Mouse (Mus musculus) cerebral cortex, adult 2 months (tissue): ENCODE measurements around the gene Prr36.

ENCODE experiments used
- WGBS: fragments of 180-500 bp; shearing (Covaris S2); methylation state at CpG from one replicate; pipeline ENCODE4 v1.1.7; 2018; 5-methylcytosine and 5-hydroxymethylcytosine counted together

Gene Prr36

DNA sequence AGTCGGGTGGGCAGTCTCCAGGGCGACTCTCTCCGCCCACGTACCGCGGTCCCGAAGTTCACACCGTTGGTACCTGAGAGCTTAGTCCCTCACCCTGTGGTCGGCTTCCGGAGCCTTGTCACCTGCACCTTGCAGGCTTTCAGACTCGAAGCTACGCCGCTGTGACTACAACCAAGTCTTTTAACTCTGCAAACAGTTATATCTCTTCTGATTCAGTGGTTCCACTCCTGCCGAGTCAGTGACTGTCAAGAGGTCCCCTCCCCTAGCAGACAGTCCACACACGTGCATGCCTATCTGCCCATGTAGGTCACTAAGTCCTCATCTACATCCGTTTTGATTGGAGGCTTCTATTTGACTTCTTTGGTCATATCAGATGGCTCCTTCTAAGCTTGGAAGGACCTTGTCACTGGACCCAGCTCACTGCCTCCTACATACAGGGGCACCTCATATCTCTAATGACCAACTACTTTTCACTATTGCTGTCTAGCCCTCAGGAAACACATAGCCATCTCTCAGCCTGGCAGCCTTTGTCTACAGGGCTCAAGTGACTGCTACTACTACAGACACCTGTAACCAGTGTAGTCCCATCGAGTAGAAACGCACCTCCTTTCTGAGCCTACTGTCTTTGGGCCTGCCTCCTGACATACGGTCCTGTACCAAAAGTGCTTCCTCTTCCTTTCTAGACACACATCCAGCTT is 22.1 kb upstream of the Prr36 start:
- 10% methylated on average over 19 of the region's 19 CpGs for WGBS

DNA sequence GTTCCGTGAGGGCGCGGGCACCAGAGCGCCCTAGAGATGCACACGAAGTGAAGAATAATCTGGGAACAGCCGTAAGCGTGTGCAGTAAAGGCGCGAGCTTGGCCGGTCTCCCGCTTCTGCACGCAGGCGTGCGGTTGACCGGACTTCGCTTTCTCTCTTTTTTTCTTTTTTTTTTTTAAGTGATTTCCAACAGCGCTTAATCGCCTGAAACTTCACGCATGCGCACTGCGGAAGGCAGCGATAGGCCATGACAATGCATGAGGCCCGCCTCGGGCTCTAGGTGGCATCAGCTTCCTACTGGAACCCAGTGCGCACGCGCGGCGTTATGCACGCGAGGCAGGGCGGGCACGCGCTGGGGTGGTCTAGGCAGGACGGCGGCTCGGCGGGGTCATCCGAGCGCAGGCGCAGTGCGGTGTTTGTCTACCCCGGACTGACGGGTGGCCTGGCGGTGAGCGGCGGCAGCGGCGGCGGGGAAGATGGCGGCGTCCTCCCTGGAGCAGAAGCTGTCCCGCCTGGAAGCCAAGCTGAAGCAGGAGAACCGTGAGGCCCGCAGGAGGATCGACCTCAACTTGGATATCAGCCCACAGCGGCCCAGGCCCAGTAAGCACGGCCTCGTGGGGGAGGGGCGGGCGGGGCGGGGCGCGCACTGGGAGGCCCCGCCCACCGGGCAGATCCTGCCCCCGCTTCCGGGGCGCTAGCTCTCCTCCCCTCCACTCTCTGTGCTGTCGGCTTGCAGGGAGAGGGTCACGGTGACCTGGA is 21.4 kb upstream of the Prr36 start, which contains the start of the genes Map2k7 and Gm49320:
Gene Map2k7, plus strand, starts transcription at position 307 of the 759 bp plus-strand sequence.
Gene Gm49320, plus strand, starts transcription at position 432 of the 759 bp plus-strand sequence.
- WGBS, result under 1% methylated on average over 62 of the region's 71 CpGs

DNA sequence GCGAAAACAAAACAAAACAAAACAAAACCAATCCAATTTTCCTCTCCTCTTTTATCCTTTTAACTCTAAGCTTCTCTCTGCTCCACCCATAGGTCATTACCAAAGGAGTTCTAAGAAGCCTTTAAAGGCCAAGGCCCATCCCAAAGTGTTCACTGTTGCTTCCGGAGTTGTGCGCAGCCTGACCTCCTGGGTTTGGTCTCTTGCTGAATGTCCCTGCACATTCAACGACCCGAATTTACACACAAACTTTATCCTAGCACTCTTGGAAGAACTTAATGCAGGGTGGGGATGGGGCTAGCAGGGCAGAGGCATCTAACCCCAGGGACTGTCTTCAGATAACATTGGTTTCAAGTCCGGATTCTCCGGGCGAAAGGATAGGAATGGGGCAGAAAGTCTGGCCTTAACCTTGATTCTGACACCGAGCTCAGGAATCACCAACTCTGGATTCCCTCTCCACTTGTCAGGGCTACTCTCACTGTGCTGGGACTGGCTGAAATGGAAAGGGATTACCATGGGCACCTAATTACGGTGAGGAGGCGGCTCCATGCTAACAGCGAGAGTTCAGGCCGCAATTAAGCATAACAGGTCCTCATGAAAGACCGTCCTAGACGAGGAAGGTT is 20.7 kb upstream of the Prr36 start:
- WGBS, result 15% methylated on average over 15 of the region's 15 CpGs

DNA sequence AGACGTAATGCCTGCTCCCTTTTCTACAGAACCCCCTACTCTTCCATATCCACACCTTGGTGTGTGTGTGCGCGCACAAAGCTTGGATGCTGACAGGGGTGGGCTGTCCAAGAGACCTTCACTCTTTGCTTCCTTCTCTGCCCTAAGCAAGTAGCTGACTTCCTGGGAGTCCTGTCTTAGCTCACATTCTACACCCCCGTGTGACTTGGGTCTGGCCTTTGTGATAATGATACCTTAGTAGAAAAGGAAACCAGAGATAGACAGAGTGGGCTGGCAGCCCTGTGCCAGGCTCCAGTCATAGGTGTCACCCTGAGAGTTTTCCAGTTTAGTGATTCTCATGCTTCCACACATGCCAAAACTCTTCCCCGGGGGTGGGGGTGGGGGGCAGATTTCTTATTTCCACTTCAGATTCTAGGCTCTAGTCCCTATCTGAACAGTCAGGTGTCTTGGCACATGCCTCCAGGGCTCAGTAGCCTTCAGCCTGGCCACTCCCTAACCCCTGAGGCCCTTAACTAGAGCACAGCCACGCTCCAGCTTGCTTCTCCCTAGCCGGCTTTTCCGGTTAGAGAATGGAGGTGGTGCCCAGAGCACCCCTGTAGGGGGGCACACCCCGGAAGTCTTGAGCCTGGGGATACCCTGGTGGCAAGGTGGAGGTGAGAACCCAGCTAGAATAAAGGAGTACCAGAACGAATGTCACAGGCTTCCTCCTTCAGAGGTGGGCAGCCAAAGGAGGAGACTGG is 13.5 kb upstream of the Prr36 start:
- 71% methylated on average over 10 of the region's 10 CpGs for WGBS

DNA sequence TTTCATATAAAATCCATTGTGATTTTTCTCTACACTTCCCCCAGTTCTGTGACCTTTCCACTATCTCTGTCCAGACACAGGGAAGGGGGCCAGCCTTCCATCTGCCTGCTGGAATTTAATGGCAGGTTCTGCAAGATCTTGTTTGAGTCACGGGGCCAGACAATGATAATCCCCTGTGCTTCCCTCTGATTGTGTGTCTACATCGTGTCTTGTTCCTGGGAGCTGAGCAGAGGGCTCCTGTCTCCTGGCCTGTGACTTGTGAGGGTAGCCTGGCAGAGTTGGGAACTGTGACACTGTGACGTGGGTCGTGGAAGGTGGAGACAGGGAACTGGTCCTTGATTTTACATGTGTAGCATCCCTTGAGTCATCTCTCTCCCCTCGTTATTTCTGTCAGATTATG is 12.5 kb upstream of the Prr36 start:
- 80% methylated on average over 5 of the region's 5 CpGs for WGBS

DNA sequence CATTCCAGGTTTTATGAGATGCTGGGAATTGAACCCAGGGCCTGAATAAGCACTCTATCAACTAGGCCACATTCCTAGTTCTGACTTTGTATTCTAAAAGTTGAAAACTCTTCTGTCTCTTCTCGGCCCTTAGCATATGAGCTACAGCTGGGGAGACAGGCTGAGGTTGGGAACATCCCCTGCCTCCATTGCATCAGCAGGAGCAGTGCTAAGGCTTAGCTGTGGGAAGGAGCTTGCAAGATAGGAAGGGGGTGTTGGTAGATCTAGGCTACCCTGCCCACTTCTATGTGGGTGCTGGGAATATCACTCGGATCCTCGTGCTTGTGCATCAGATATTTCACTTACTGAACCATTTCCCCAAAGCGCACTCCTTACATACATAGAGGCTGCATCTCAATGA is 10.7 kb upstream of the Prr36 start:
- WGBS, result 79% methylated on average over 4 of the region's 4 CpGs

DNA sequence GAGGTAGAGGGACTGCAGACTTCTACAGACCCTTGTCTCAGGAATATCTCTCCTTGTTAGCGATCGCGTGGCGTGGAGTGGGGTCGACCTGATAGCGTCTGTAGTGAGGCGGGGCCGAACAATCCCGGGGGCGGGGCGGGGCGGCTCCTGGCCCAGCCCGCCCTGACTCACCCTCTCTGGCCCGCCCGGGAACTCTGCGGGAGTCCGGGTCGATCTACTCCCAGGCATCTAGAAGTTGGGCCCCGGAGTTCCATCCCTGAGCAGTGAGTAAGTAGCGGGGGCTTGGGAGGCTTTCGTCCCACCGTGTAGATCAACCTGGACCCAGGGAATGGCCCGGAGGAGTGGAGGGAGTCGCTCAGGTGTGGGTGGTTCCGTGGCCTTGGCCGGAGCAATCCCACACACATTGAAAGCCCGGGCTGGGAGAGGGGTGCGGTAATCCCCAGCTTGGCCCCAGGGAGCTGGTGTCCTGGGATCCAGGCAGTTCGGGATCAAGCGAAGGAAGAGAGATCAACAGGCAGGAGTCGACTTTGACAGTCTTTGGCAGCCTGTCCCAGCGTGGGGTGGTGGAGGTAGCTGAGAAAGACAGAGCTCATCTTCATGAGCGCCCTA is 9.6 kb upstream of the Prr36 start, which contains the start of gene Lrrc8e:
Gene Lrrc8e, plus strand, starts transcription at position 89 of the 609 bp plus-strand sequence.
- 10% methylated on average over 33 of the region's 33 CpGs for WGBS

DNA sequence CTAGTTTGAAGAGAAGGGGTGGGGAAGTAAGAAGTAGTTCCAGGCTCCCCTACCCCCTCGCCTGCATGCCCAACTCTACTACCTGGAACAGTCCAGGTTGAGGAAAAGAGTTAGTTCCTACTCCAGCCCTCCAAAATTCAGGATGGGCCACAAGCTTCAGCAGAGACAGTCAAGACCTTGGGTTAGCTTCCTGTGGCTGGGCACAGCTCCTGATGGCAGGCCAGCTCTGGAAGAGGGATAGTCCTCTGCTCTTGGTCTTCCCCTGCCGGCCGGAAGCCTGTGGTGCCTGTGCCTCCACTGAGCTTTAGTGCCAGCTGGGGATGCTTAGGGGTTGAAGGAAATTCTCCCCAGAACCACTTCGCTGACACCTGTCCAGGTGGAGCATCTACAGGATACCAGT is 9.1 kb upstream of the Prr36 start:
- 43% methylated on average over 4 of the region's 4 CpGs for whole genome bisulfite sequencing

DNA sequence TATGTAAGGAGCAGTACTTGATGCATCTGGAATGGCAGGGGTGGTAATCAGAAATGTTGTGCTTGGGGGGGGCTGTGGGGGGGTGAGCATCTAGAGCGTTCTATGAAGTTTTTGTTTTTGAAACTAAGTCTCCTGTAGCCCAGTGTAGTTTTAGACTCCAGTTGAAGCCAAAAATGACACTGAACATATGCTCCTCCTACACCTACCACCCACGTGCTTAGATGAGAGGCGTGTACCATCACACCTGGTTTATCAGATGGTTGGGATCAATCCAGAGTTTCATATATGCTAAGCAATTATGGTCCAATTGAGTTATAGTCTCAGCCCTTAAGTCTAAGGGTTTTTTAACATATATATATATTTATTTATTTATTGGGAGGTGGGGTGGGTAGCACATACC is 2.4 kb upstream of the Prr36 start:
- 64% methylated on average over 3 of the region's 3 CpGs for WGBS

DNA sequence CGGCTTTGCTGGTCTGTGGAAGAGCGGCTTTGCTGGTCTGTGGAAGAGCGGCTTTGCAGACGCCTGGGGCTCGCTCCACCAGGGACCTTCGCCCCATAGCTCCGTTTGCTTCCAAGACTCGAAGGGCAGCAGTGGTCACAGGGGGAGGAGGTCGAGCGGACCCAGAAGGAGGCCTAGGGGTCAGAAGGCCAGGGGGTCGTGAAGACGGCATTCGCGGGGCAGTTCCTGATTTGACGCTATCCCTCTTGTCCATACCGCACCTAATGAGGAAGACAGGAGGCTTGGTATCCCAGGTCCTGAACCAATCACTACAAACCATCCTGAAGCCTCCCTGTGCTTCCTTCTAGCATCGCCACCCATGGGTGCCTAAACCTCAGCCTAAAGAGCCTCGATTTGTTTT is 963 bp downstream of the Prr36 start:
- 8% methylated on average over 18 of the region's 18 CpGs for WGBS

DNA sequence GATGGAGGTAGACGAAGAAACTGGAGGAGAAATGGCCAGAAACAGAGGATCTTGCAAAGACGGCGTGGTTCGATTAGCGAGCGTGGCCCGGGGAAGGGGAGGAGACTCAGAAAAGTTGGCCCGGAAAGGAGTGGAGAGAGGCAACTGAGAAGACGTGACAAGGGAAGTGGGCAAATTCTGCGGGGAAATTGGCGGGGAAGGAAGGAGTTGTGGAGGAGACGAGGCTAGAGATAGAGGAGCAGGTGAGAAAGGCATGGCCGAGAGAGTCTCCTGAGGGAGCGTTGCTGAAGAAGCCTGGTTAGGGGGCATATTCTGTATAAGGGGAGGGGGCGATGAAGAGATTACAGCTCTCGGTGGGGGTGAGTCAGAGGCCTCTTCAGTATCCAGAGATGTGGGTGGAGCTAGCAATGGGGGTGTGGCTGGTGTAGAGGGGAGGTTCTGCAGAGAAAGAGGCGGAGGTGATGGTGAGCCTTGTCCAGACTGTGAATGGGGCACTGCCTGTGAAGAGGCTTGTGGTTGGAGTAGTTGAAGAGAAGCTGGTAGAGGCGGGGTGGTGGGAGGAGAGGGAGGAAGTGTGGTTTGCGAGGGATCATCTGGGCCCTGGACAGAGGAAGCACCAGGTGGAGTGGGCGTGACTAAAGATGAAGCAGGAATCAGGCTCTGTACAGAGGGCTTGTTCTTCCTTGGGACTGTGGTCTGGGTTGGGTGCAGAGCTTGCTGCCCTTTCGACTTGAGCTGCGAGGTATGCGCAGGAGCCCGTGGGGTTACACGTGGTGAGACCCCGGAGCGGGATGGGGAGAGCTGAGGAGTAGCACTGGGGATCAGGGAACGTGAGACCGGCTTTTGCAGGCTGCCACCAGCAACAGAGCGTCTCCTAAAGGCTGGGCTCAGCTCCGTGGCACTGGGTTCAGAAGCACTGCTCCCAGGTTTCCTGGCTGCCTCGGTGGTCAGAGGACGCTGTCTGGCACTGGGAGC is 3.0 kb downstream of the Prr36 start:
- WGBS, result 30% methylated on average over 33 of the region's 33 CpGs

DNA sequence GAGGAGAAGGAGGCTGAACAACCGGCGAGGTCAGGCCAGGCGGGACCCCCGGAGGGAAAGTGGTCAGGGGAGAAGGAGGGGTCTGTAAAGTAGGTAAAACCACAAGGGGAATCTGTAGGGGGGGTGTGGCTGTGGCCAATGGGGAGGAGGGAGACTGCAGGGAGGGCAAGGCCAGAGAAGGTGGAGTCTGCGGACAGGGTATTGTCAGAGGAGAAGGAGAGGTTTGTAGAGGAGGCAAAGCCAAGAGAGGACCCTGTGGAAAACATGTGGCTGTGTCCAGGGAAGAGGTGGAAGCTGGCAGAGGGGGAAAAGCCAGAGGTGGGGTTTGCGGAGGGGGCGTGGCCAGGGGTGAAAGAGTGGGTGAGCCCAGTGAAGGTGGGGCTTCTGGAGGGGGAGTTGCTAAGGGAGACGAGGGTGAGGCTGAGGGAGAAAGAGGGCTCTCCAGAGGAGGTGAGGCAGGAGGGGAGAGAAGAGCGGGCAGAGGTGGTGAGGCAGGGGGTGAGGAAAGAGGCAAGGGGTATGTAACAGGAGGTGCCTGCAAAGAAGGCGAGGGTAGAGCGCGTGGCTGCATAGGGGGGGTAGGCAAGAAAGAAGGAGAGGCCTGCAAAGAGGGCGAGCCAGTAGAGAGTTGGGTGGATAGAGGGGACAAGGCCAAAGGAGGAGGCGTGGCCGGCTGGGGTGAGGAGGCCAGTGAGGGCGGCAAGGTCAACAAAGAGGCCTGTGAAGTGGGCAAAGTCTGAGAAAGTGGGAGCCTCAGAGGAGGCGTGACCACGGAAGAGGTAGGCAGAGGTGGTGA is 3.9 kb downstream of the Prr36 start:
- 13% methylated on average over 18 of the region's 18 CpGs for WGBS

DNA sequence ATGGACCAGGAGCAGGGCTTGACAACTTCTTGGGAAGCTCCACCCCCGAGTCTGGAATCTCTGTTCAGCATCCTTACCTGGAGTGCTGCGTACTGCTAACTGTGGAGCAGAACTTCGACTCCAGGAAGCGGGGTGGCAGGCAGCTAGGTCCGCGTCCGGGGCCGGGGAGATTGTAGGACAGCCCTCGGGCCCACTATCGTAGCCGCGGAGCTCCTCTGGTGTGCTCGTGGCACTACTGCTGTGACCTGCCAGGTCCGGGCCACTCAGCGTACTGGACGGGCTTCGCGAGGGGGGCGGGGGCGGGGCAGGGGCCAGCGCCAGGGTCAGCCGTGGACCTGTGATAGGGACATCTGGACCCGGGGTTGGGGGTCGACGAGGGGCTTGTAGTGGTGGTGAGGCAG is 4.5 kb downstream of the Prr36 start:
- 1% methylated on average over 25 of the region's 25 CpGs for WGBS

DNA sequence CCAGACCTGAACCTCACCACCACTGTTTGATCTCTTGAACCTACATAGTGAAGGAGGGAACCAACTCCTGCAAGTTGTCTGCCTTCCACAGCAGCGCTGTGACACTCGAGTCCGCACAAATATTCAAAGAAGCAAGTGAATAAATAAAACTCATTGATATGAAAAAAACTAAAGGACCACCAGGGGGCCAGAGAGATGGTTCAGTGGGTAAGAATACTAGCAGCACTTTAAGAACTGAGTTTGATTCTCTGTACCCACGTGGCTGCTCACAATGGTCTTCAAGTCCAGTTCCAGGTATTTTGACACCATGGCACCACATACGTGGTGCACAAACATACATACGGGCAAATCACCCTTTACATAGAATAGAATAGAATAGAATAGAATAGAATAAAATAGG is 6.2 kb downstream of the Prr36 start:
- 45% methylated on average over 6 of the region's 6 CpGs for WGBS

DNA sequence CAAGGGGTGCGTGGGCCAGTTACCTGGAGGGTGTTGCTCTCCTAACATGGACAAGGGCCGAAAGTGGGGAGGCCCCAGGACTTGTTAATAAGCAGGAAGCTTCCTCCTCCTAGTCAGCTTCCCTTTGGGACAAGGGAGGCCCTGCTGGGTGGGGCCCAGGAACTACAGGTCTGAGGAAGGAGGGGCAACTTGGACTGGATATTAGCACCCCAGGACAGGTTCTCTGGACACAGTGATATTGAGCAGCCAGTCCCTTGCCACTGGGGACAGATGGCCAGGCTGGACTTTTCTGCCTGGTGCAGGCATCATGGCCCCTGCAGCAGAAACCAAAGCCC is 10.3 kb downstream of the Prr36 start:
- WGBS, result 68% methylated on average over 2 of the region's 2 CpGs

DNA sequence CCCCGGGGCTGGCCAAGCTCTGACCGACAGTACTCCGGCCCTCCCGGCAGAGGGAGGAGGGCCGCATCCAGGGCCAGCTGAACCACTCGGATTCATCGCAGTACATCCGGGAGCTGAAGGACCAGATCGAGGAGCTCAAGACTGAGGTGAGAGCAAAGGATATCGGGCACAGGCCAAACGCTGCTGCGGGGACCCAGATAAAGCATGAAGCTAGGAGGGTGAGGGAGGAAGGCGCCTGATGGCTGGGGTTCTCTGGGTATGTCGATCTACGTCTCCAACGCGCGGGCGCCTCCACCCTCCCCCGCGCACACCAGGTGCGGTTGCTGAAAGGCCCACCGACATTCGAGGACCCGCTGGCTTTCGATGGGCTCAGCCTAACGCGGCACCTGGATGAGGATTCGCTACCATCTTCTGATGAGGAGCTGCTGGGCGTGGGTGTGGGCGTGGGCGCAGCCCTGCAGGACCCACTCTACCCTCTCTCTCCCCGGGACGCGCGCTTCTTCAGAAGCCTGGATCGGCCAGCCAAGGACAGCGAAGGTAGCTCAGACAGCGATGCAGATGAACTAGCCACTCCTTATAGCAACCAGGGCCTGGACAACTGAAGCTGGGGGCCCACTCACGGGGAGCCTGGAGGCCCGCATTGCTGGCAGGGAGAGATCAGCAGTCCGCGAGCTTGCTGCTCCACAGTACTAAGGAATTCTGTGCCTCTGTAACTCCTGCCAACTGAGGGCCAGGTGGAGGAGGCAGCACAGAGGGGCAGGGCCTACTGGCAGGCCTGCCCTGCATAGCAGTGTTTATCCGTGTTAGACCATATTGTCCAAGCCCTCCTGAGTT is 10.9 kb downstream of the Prr36 start:
- WGBS, result 42% methylated on average over 44 of the region's 44 CpGs

DNA sequence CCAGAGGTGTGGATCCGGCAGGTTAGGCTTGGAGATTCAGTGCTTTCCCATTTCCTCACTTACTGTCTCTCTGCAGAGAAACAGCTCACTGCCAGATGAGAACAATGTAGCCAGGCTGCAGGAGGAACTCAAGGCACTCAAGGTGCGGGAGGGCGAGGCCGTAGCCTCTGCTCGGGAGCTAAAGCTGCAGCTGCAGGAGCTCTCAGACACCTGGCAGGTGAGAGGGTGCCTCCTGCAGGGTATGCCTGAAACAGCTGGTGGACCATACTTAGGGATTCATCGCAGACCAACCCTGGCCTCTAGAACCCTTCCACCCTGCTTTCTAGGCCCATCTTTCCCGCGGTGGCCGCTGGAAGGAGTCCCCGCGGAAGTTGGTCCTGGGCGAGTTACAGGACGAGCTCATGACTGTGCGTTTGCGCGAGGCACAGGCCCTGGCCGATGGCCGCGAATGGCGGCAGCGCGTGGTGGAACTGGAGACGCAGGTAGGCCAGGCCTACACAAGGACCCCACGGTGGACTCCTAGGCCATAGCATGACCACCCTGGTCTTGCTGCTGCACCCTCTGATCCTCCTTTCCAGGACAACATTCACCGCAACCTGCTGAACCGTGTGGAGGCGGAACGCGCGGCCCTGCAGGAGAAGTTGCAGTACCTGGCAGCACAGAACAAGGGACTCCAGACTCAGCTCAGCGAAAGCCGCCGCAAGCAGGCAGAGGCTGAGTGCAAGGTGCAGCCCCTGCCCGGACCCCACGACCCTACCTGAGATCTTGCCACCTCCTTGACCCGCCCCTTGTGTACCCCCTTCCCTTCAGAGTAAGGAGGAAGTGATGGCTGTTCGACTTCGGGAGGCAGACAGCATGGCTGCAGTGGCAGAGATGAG is 11.8 kb downstream of the Prr36 start:
- WGBS, result 59% methylated on average over 38 of the region's 38 CpGs

DNA sequence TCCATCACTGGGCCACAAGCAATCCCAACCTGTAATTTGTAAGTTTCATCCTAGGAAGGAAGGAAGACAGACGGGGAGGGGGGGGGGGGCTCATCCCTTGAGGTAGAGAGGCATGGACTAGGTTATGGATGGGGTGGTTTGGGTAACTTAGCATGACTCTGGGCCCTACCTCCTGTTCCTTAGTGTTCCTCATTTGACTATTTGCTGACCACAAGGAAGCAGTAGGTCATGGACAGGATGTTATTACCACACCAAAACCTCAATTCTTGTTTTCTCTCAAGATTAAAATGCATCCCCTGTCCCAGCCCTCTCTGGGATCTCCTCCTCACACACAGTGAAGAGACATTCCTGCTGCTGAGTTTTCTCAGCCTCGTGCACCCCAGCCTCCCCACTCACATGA is 15.9 kb downstream of the Prr36 start:
- 72% methylated on average over 2 of the region's 2 CpGs for WGBS
